8 mouse cellular contexts compared by ENCODE assay signal in the genomic region with DNA sequence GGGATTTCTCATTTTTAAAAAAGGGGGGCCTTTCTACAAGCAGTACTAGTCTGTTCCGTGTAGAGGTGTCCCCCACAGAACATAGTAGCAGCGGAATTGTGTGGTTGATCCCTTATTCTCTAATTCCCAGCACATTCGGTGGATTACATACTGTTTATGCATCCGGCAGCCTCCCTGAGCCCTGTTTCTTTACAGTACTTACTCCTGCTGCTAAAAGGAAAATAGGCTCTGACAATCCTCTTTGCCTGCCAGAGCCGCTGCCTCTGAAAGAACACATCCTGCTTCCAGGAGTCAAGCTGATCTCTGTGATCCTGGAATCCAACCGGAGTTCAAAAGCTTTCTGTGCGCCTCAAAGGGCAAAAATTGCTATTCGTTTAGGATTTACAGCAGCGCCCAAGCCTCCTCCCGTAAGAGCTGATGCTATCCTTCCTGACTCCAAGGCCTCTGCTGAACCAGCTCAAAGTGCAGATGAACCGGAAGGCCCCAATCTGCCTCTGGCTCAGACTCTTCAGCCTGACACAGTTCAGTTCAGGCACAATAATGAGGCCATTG.
DNase-seq lines count a peak whose midpoint lies in the region; ATAC-seq and TF ChIP-seq lines count a peak whose summit lies in the region.

No protein-coding gene starts in this region.

- H3K27ac ChIP-seq in midbrain, postnatal 0 days (ENCODE audit: low read depth, low read length), result peak overlapping the region; percentile 80
- H3K27ac ChIP-seq in thymus, adult 2 months (ENCODE audit: control insufficient read depth, insufficient read depth, low read length), result no peak overlapping the region
- H3K27ac ChIP-seq in lung, postnatal 0 days (ENCODE audit: low read length), result no peak overlapping the region

- H3K9ac ChIP-seq in midbrain, postnatal 0 days (replicated peaks; ENCODE audit: low read length, poor library complexity, severe bottlenecking), result peak overlapping the region; percentile 9
- H3K9ac ChIP-seq in lung, postnatal 0 days (replicated peaks; ENCODE audit: low read depth), result no peak overlapping the region

- no peaks in the 10 kb centered on the region for H3K36me3 ChIP-seq in midbrain, postnatal 0 days (ENCODE audit: insufficient read depth, low read length)
- H3K36me3 ChIP-seq in thymus, adult 2 months (ENCODE audit: control insufficient read depth, insufficient read depth, low read length), result no peaks in the 10 kb centered on the region
- H3K36me3 ChIP-seq in lung, postnatal 0 days (ENCODE audit: insufficient read depth, low read length), result no peaks in the 10 kb centered on the region

- 5% methylated on average over 11 of the region's 11 CpGs for WGBS in midbrain, postnatal 0 days
- 87% methylated on average over 11 of the region's 11 CpGs for whole genome bisulfite sequencing in thymus, adult 2 months
- WGBS in lung, postnatal 0 days, result 48% methylated on average over 11 of the region's 11 CpGs

- TF ChIP-seq POLR2A in thymus, adult 2 months (IDR thresholded peaks at IDR 0.05; ENCODE audit: control insufficient read depth, extremely low read depth, insufficient read depth, low read length, poor library complexity), result no peak

- H3K9me3 ChIP-seq in midbrain, postnatal 0 days (ENCODE audit: low read length), result no peaks in the 10 kb centered on the region
- no peaks in the 10 kb centered on the region for H3K9me3 ChIP-seq in lung, postnatal 0 days (ENCODE audit: low read length)

- H3K27me3 ChIP-seq in midbrain, postnatal 0 days (ENCODE audit: insufficient read depth, low read length), result no peaks in the 10 kb centered on the region
- H3K27me3 ChIP-seq in thymus, adult 2 months (ENCODE audit: control insufficient read depth, insufficient read depth, low read length), result no peaks in the 10 kb centered on the region
- no peaks in the 10 kb centered on the region for H3K27me3 ChIP-seq in lung, postnatal 0 days (replicated peaks; ENCODE audit: insufficient read depth, low read length)

- peak; percentile 87 for ATAC-seq in midbrain, postnatal 0 days (ENCODE audit: low FRiP score)
- ATAC-seq in lung, postnatal 0 days, result no peak

- TF ChIP-seq CTCF in midbrain, postnatal 0 days (IDR thresholded peaks at IDR 0.05), result no peak
- TF ChIP-seq CTCF in thymus, adult 2 months (IDR thresholded peaks at IDR 0.05; ENCODE audit: borderline replicate concordance, control insufficient read depth, extremely low read depth, insufficient read depth, low read length, poor library complexity), result no peak
- no peak for TF ChIP-seq CTCF in lung, postnatal 0 days (IDR thresholded peaks at IDR 0.05)

- no peak for TF ChIP-seq EP300 in lung, postnatal 0 days (IDR thresholded peaks at IDR 0.05)

- no peaks in the 10 kb centered on the region for H3K4me1 ChIP-seq in midbrain, postnatal 0 days (ENCODE audit: insufficient read depth, low read length)
- H3K4me1 ChIP-seq in thymus, adult 2 months (replicated peaks; ENCODE audit: control insufficient read depth, insufficient read depth, low read length), result no peaks in the 10 kb centered on the region
- H3K4me1 ChIP-seq in lung, postnatal 0 days (ENCODE audit: insufficient read depth, low read depth, low read length), result no peaks in the 10 kb centered on the region

- H3K4me2 ChIP-seq in midbrain, postnatal 0 days (ENCODE audit: low read depth, low read length, poor library complexity, severe bottlenecking), result peak overlapping the region; percentile 32
- no peak overlapping the region for H3K4me2 ChIP-seq in lung, postnatal 0 days (replicated peaks; ENCODE audit: low read depth, low read length)

- DNase-seq in WW6 (ENCODE audit: low read depth, low spot score) (peak; percentile 3), adipocyte (ENCODE audit: low spot score) (no peak)
- peak; percentile 10 for DNase-seq in cerebellum, adult 8-10 months
- DNase-seq in forelimb bud, embryonic 11.5 days (ENCODE audit: low read depth, low spot score), result peak; percentile 23
- DNase-seq in layer of hippocampus, adult 9-11 months, result peak; percentile 40
- peak; percentile 84 for DNase-seq in midbrain, postnatal 0 days (ENCODE audit: low spot score)
- DNase-seq in thymus, adult 2 months, result no peak
- no peak for DNase-seq in lung, postnatal 0 days (ENCODE audit: low spot score)

- H3K4me3 ChIP-seq in midbrain, postnatal 0 days (ENCODE audit: low read depth, low read length), result no peak overlapping the region
- no peak overlapping the region for H3K4me3 ChIP-seq in thymus, adult 2 months (ENCODE audit: control insufficient read depth, insufficient read depth, low read length)
- H3K4me3 ChIP-seq in lung, postnatal 0 days (ENCODE audit: low read depth, low read length), result no peak overlapping the region

Comparison
In these comparisons a context has a peak if more than half of its experiments do, and no peak if none do; other contexts are left out.
1. DNase-seq: peak in WW6 (single experiment), cerebellum, adult 8-10 months (single experiment), forelimb bud, embryonic 11.5 days (single experiment), layer of hippocampus, adult 9-11 months (single experiment) and midbrain, postnatal 0 days (single experiment); none in adipocyte (single experiment), thymus, adult 2 months (single experiment) and lung, postnatal 0 days (single experiment).